Mouse (Mus musculus) right cerebral cortex, adult 18-20 months (tissue): ENCODE measurements around the gene Aldh1l1.

Source experiments
- DNase-seq: peaks from one replicate; pipeline ENCODE4 v3.0.0; 2022; ENCODE audit warnings: mixed read lengths

Gene Aldh1l1

GRCm38 (mm10) chr6:90598197-90598596, 112.0 kb downstream of the Aldh1l1 start:
- no peak for DNase-seq

- DNase-seq = no peak
Observed at GRCm38 (mm10) chr6:90600351-90600750, 114.1 kb downstream of the Aldh1l1 start.

GRCm38 (mm10) chr6:90601736-90602135, 115.5 kb downstream of the Aldh1l1 start:
- no peak for DNase-seq

GRCm38 (mm10) chr6:90602304-90602703, 116.1 kb downstream of the Aldh1l1 start:
- no peak for DNase-seq

GRCm38 (mm10) chr6:90603126-90603525, 116.9 kb downstream of the Aldh1l1 start:
- DNase-seq = no peak

GRCm38 (mm10) chr6:90604130-90604529, 117.9 kb downstream of the Aldh1l1 start:
- DNase-seq = no peak

- DNase-seq = peak; percentile 87
Observed at GRCm38 (mm10) chr6:90604533-90605297, 118.5 kb downstream of the Aldh1l1 start, which contains the start of gene Slc41a3. TSS of gene Slc41a3 (plus strand) at chr6:90604725.

GRCm38 (mm10) chr6:90605298-90605665, 119.1 kb downstream of the Aldh1l1 start:
- DNase-seq = no peak

GRCm38 (mm10) chr6:90606538-90606937, 120.3 kb downstream of the Aldh1l1 start:
- peak; percentile 50 for DNase-seq

- peak; percentile 54 for DNase-seq
Observed at GRCm38 (mm10) chr6:90607196-90607595, 121.0 kb downstream of the Aldh1l1 start.

- DNase-seq = no peak
Observed at GRCm38 (mm10) chr6:90608186-90608585, 122.0 kb downstream of the Aldh1l1 start.

- no peak for DNase-seq
Observed at GRCm38 (mm10) chr6:90610248-90610647, 124.0 kb downstream of the Aldh1l1 start.

- no peak for DNase-seq
Observed at GRCm38 (mm10) chr6:90613277-90613676, 127.0 kb downstream of the Aldh1l1 start.

GRCm38 (mm10) chr6:90615362-90615761, 129.1 kb downstream of the Aldh1l1 start:
- DNase-seq = no peak

- DNase-seq = no peak
Observed at GRCm38 (mm10) chr6:90615991-90616390, 129.8 kb downstream of the Aldh1l1 start.

- no peak for DNase-seq
Observed at GRCm38 (mm10) chr6:90616481-90616880, 130.3 kb downstream of the Aldh1l1 start.

GRCm38 (mm10) chr6:90618274-90618673, 132.0 kb downstream of the Aldh1l1 start:
- DNase-seq = no peak

- no peak for DNase-seq
Observed at GRCm38 (mm10) chr6:90618821-90619636, 132.8 kb downstream of the Aldh1l1 start.

GRCm38 (mm10) chr6:90619936-90620335, 133.7 kb downstream of the Aldh1l1 start:
- DNase-seq = no peak

- no peak for DNase-seq
Observed at GRCm38 (mm10) chr6:90620791-90621583, 134.8 kb downstream of the Aldh1l1 start.

GRCm38 (mm10) chr6:90621584-90621890, 135.3 kb downstream of the Aldh1l1 start:
- no peak for DNase-seq

GRCm38 (mm10) chr6:90622758-90623455, 136.7 kb downstream of the Aldh1l1 start:
- no peak for DNase-seq

GRCm38 (mm10) chr6:90623456-90623836, 137.2 kb downstream of the Aldh1l1 start:
- no peak for DNase-seq
